Mouse (Mus musculus) liver, embryonic 14.5 days (tissue): ENCODE measurements at regions not wholly inside any gene's neighbourhood (a gene's known extent, or its start where the extent isn't known, plus 50 kb on each side); places are given as distances from the start of the nearest gene placed in this dataset.
"Not testable (repeated sequence)": the region's sequence is repeated elsewhere in the genome, so short reads cannot be mapped to it uniquely, and the experiment has no call there.

Experiments used
- CTCF ChIP-seq: IDR thresholded peaks from 2 replicates; pipeline ENCODE4 v1.5.1; 2016; ENCODE audit warnings: antibody characterized with exemption, low read depth, control low read depth
- EP300 ChIP-seq: IDR thresholded peaks from 2 replicates; pipeline ENCODE4 v1.6.1; 2016; ENCODE audit warnings: antibody characterized with exemption, low read depth

- TF ChIP-seq CTCF, EP300: not testable (repeated sequence)
These were observed 632.5 kb downstream of the Tlr4 start for GRCm38 (mm10) chr4:67459871-67460270.
